Mouse (Mus musculus) thymus, adult 2 months (tissue): Measurements from ENCODE around the gene Fto.

Experiments
- CTCF ChIP-seq: fragments of 200-500 bp; IDR thresholded peaks from 2 replicates; pipeline ENCODE4 v1.5.1; 2012; ENCODE audit warnings: mild to moderate bottlenecking, control low read depth, low read length, moderate library complexity, borderline replicate concordance; ENCODE audit not compliant: control insufficient read depth, poor library complexity, insufficient read depth; ENCODE audit errors: extremely low read depth
- POLR2A ChIP-seq: fragments of 200-500 bp; IDR thresholded peaks from 2 replicates; pipeline ENCODE4 v1.6.1; 2012; ENCODE audit warnings: mild to moderate bottlenecking, low read length, control low read depth, moderate library complexity; ENCODE audit not compliant: control insufficient read depth, poor library complexity, insufficient read depth; ENCODE audit errors: extremely low read depth

DNA sequence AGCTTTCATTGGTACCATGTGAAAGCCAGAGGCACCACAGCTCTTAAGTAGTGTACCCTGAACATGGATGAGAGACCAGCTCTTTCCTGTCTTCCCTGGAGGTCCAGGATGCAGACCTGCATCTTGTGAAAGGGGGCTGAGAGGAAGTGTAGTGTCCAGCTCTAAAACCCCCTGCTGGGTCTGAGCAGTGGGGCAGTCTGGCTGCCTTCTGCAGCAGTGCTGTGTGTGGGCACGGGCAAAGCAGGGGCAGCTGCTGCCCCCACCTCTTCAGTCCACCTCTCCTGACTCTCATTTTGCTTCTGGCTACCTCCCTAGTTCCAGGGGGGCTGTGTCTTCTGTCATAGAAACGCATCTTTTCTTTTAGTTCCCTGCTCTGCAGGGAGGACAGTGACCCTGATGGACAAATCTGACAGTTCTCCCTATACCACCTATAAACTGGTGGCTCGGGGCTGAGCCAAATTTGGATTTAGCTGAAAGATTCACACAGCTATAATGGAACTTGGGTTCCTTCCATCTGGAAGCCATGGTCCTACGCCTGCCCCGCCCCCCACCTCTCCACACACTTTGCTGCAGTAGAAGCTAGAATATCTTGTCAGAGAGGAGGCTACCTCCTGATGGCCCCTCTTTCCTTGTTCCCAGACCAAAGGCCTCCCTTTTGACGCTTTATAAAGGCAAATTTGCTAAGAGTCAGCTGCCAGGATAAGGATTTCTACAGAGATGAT is 371.4 kb downstream of the Fto start:
- TF ChIP-seq POLR2A (no peak), CTCF (no peak)
